Mouse (Mus musculus) MN1 (cell line): Measurements from ENCODE around the gene Fam241a.

Source experiments
- DNase-seq: peaks from one replicate; pipeline ENCODE4 v3.0.0-alpha.2; 2016; ENCODE audit warnings: low spot score

Fam241a gene

DNA sequence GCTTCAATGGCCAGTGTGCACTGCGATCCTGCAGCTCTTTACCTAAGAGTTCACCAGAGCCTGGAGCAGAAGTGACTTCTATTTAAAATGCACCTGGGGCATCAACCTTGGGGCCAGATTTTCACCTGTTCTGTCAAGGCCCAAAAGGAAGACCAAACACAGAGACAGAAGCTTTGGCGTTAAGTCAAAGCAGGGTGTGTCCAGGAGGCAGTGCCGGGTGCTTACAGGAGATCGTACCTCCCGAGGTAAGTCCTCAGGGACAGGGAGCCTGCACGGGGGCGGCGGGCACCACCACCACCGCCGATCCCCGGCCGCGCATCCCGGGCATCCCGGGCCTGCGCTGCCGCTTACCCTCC lies 59.3 kb downstream of the Fam241a start:
- no peak for DNase-seq

- no peak for DNase-seq
These were observed 60.5 kb downstream of the Fam241a start for GRCm38 (mm10) chr3:127835594-127835993.

- DNase-seq: no peak
These were observed 62.1 kb downstream of the Fam241a start for GRCm38 (mm10) chr3:127834040-127834439.

DNA sequence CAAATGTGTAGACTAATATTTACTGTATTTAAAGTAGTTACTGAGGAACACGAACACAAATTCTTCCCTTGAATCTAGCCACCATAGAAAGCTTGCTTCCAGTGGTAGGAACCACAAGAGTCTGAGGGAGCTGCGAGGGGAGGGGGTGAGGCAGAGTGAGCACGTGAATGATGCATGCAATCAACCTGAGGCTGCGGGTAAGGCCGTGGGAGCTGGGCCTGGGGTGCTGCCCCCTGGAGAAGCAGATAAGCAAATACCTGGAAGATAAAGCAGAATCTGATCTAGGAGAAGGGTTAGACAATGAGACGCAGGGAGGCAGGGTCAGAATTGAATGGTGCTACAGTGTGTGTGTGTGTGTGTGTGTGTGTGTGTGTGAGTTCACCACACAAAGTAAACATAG lies 65.0 kb downstream of the Fam241a start:
- DNase-seq: no peak

DNA sequence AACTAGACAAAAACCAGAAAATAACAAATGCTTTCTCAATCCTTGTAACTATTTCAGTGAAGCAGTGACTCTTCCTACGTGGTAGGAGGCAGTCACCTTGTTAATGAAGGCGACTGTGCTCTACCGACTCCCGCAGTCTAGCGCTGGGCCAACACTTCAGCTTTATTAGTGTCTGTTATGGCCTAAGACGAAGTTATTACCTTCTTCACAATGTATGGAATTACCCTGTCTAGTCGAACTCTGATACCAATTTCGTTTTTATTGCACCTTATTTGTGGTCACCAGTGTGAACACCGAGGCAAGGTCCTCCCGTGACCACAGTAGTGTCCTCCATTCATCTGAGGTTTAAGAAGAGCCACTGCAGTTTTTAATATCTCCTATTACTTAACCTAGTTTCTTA lies 65.9 kb downstream of the Fam241a start:
- no peak for DNase-seq

DNA sequence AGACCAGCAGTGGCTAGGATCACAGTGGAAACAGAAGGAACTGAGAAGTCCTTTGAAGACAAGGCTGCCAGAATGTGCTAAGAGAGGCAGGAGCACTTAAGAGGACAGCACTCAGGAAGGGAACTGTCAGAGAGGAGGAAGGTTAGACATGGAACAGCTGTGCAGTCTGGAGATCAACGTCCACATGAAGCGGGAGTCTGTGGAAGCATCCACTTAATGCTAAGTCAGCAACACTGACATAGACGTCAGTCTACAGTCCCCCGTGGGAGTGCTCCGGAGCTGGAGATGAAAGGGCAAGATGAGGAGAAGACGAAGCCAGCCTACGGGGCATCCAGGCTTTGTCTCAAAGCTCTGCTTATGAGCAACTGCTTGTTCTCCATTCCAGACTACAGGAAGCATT lies 69.0 kb downstream of the Fam241a start:
- no peak for DNase-seq

DNA sequence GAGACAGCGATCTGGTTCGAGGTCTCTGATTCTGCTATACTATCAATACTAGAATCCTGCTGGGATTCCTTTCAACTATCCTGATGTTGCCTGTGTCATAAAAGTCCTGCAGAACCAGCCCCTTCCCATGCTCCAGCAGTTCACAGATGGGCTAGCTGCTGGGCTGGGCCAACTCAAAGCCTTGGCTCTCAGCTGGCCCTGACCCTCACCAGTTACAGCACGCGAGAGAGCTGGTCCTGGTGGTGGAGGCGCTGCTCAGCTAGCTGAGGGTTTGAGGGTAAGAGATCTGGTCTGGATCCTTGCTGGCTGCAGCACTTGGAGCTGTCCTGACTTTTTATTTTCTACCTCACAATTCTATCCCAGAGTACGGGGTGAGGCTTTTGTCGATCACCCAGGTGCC lies 69.6 kb downstream of the Fam241a start:
- no peak for DNase-seq

DNA sequence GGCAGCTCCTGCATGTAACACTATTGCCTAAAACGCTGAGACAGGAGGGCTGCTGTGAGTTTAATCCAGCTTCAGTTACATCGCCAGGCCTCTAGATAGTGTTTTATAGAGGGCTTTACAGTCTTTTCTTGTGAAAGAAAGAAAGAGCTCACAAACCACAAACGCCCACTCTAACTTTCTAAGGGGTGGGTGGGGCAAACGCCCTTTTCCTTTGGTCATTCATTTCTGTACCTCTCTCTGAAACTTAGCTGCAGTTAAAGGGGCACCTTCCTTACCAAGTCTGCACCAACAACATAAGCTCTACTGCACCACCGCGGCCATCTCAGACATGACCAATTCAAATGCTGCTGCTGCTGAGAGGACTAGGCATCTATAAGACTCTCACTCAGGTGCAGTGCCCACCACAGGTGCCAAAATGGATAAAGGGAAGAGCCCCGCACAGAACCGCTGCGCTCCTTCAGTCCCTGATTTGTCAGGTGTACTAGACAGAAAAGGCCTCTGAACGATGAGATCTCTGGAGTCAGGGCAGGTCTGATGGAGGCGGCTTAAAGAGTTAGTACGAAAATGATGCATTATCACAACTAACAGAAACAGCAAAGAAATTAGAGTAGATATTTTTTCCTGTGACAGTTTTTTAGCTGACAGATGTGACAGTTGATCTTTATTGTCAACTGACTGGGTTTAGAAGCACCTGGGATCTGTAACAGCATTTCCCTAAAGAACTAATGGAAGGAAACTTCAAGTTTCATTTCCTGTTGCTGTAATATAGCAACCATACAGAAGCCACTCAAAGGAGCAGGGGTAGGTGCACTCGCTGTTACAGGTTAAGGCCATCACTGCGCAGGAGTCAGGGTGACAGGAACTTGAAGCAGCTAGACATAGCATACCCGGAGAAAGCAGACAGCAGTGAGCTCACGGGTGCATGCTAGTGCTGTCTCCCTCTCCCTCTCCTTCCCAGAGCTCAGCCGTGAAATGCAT lies 71.9 kb downstream of the Fam241a start:
- no peak for DNase-seq

GRCm38 (mm10) chr3:127821209-127821608 lies 74.9 kb downstream of the Fam241a start:
- DNase-seq: no peak

- DNase-seq: no peak
These were observed 75.7 kb downstream of the Fam241a start for GRCm38 (mm10) chr3:127820400-127820799.
